In the genomic region with DNA sequence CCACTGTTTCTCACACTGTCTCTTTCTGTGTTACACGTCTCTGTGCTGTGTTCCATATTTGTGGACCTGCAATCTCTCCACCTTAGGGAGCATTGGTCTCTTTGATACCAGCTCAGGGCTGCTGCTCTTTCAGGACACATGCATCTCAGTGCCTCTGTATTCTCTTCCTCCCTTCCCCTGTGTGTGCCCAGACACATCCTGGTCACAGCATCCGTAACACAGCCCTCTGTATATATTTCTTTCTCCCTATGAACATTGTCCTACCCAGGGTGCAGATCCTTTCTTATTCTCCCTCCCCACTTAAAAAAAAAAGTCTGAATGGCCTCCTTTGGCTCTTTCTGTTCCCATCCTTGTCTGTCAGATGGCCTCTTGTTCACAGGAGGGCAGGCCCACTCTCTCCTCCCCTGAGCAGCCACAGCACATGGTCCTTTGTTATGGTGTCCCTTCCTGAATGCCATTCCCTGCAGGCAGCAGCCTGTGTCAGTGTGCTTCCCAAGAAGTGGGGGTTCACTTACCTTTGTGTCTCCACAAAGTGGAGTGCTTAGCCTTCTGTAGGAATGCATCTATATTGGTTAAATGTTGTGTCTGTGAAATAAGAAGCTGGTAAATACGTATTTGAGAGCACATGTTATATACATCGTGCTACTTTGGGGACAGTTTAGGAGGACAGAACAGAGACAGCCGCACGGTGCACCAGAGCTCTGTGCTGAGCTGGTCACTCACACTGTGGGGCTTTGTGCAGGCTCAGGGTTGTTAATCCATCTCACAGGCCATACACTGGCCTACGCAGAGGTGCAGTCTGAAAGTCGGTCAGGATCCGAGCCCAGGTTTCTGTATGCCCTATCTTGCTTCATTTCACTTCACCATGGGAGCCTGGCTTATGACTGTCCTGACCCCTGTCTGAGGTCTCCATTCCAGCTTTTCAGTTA, we compare ENCODE assay signal across 13 mouse cellular contexts. TPM values are rescaled to one million over a fixed set of nuclear protein-coding genes. Genes with fewer than 3 reads are reported as not detected.
DNase-seq lines count a peak whose midpoint lies in the region; ATAC-seq and TF ChIP-seq lines count a peak whose summit lies in the region.
"Had no signal": no experiment of that assay in that cellular context is flagged by ENCODE, and none has a peak within 500 bp of the region (broad histone marks: within the 10 kb centered on the region; RNA-seq: fewer than 3 reads in every experiment).

No protein-coding gene starts in this region.

- H3K9me3 ChIP-seq in embryonic facial prominence, embryonic 10.5 days: no peaks in the 10 kb centered on the region
- H3K9me3 ChIP-seq in hindbrain, embryonic 11.5 days (ENCODE audit: control insufficient read depth, low read length): no peaks in the 10 kb centered on the region
- no peaks in the 10 kb centered on the region for H3K9me3 ChIP-seq in midbrain, embryonic 15.5 days

- no peak for TF ChIP-seq CTCF in brain, embryonic 14.5 days (IDR thresholded peaks at IDR 0.05; ENCODE audit: borderline replicate concordance, extremely low read depth, insufficient read depth, insufficient read length)

- peak overlapping the region; percentile 28; the same call in 1 of the 2 replicates for H3K4me3 ChIP-seq in embryonic facial prominence, embryonic 10.5 days
- H3K4me3 ChIP-seq in hindbrain, embryonic 11.5 days (ENCODE audit: low read depth, low read length): 0 out of 2 replicates have a peak overlapping the region, but pooled peaks have one; percentile 10
- no peak overlapping the region for H3K4me3 ChIP-seq in midbrain, embryonic 15.5 days
- H3K4me3 ChIP-seq: myocyte had no signal

- 37% methylated on average over 9 of the region's 9 CpGs for WGBS in embryonic facial prominence, embryonic 10.5 days
- WGBS in hindbrain, embryonic 11.5 days: 29% methylated on average over 9 of the region's 9 CpGs
- WGBS in midbrain, embryonic 15.5 days: 16% methylated on average over 9 of the region's 9 CpGs

- H3K4me1 ChIP-seq in embryonic facial prominence, embryonic 10.5 days: peaks cover 80% of the 10 kb centered on the region
- peaks cover 28% of the 10 kb centered on the region for H3K4me1 ChIP-seq in hindbrain, embryonic 11.5 days (replicated peaks; ENCODE audit: control insufficient read depth, insufficient read depth, low read length)
- H3K4me1 ChIP-seq in midbrain, embryonic 15.5 days: peaks cover 72% of the 10 kb centered on the region

- peak; percentile 86 for ATAC-seq in hindbrain, embryonic 11.5 days (ENCODE audit: low FRiP score)
- ATAC-seq in midbrain, embryonic 15.5 days (replicated peaks): peak; percentile 65
- ATAC-seq: lung, postnatal 0 days had no signal

- peak overlapping the region; percentile 80 for H3K27ac ChIP-seq in embryonic facial prominence, embryonic 10.5 days (replicated peaks)
- peak overlapping the region; percentile 83 for H3K27ac ChIP-seq in hindbrain, embryonic 11.5 days (ENCODE audit: low read depth, low read length)
- peak overlapping the region; percentile 40 for H3K27ac ChIP-seq in midbrain, embryonic 15.5 days

- H3K27me3 ChIP-seq in embryonic facial prominence, embryonic 10.5 days (replicated peaks; ENCODE audit: low read depth, poor library complexity, severe bottlenecking): no peaks in the 10 kb centered on the region
- H3K27me3 ChIP-seq in hindbrain, embryonic 11.5 days (ENCODE audit: control insufficient read depth, insufficient read depth, low read length): no peaks in the 10 kb centered on the region
- H3K27me3 ChIP-seq in midbrain, embryonic 15.5 days (replicated peaks): no peaks in the 10 kb centered on the region

- DNase-seq in brain, embryonic 14.5 days (ENCODE audit: low read depth): peak; percentile 78
- peak; percentile 42 for DNase-seq in embryonic facial prominence, embryonic 10.5 days (ENCODE audit: low spot score)
- DNase-seq in hindbrain, embryonic 11.5 days (ENCODE audit: low spot score): peak; percentile 61
- DNase-seq in yolk sac, embryonic 10.5 days (ENCODE audit: low spot score): no peak
- no peak for DNase-seq in gastrocnemius, postnatal 4 days (ENCODE audit: low spot score in 2 of 2)
- DNase-seq in adrenal gland, postnatal 25 days: no peak
- DNase-seq: cerebellum, postnatal 36 days; heart, postnatal 10 days; kidney, postnatal 10 days; thymus, adult 2 months had no signal

- H3K36me3 ChIP-seq in embryonic facial prominence, embryonic 10.5 days (replicated peaks): peaks cover 15% of the 10 kb centered on the region
- H3K36me3 ChIP-seq in hindbrain, embryonic 11.5 days (ENCODE audit: control insufficient read depth, insufficient read depth, low read length): no peaks in the 10 kb centered on the region
- H3K36me3 ChIP-seq in midbrain, embryonic 15.5 days (replicated peaks): no peaks in the 10 kb centered on the region

- peak overlapping the region; percentile 17; the same call in 1 of the 2 replicates for H3K4me2 ChIP-seq in hindbrain, embryonic 11.5 days (replicated peaks; ENCODE audit: low read depth, low read length)
- H3K4me2 ChIP-seq in midbrain, embryonic 15.5 days: no peak overlapping the region

- peak overlapping the region; percentile 54 for H3K9ac ChIP-seq in hindbrain, embryonic 11.5 days (ENCODE audit: low read depth, low read length)
- H3K9ac ChIP-seq in midbrain, embryonic 15.5 days: no peak overlapping the region; the same call in 1 of the 2 replicates

- no peak for TF ChIP-seq POLR2A in brain, embryonic 14.5 days (IDR thresholded peaks at IDR 0.05; ENCODE audit: borderline replicate concordance, extremely low read depth, insufficient read depth, insufficient read length, poor library complexity, severe bottlenecking)

RNA-seq across cellular contexts. Expression of a gene that starts 7.1 kb away (rescaled TPM):
- polyA plus RNA-seq in brain, embryonic 14.5 days (2012; rRNA removed): 54.0 and 55.9 TPM in 2 replicates
- 53.9 and 60.7 TPM in 2 replicates for polyA plus RNA-seq in embryonic facial prominence, embryonic 10.5 days (2016; fragmentation: Nextera tagmentation; extraction: Ambion mirVana)
- 61.9 and 75.6 TPM in 2 replicates for polyA plus RNA-seq in hindbrain, embryonic 11.5 days (2014; fragmentation: Nextera tagmentation; extraction: Ambion mirVana)
- polyA plus RNA-seq in midbrain, embryonic 15.5 days (2015; fragmentation: Nextera tagmentation; extraction: Ambion mirVana): 33.3 and 33.4 TPM in 2 replicates
- total RNA-seq in gastrocnemius, postnatal 4 days (2021): 10 to 100 TPM; 27.1 to 28.3 TPM
- 15.7 and 15.8 TPM in 2 replicates for total RNA-seq in adrenal gland, postnatal 25 days (2021)

RNA-seq across cellular contexts. Expression of a gene that starts 38.1 kb away (rescaled TPM):
- polyA plus RNA-seq in brain, embryonic 14.5 days (2012; rRNA removed): 297 and 335 TPM in 2 replicates
- 110 and 112 TPM in 2 replicates for polyA plus RNA-seq in embryonic facial prominence, embryonic 10.5 days (2016; fragmentation: Nextera tagmentation; extraction: Ambion mirVana)
- polyA plus RNA-seq in hindbrain, embryonic 11.5 days (2014; fragmentation: Nextera tagmentation; extraction: Ambion mirVana): 242 and 302 TPM in 2 replicates
- polyA plus RNA-seq in midbrain, embryonic 15.5 days (2015; fragmentation: Nextera tagmentation; extraction: Ambion mirVana): 293 and 312 TPM in 2 replicates
- 1 to 10 TPM; 6.3 to 7.8 TPM for total RNA-seq in gastrocnemius, postnatal 4 days (2021)
- 11.1 and 16.5 TPM in 2 replicates for total RNA-seq in adrenal gland, postnatal 25 days (2021)

Comparison
In these comparisons a context has a peak if more than half of its experiments do, and no peak if none do; other contexts are left out.
1. DNase-seq: peak in brain, embryonic 14.5 days (single experiment), embryonic facial prominence, embryonic 10.5 days (single experiment) and hindbrain, embryonic 11.5 days (single experiment); none in yolk sac, embryonic 10.5 days (single experiment), gastrocnemius, postnatal 4 days (0 of 2) and adrenal gland, postnatal 25 days (single experiment).
2. Peak in every context shown above with its lines, with median percentiles within 50 percentile points of each other: H3K27ac ChIP-seq.